ENCODE assay signal across 8 mouse cellular contexts in the genomic region with DNA sequence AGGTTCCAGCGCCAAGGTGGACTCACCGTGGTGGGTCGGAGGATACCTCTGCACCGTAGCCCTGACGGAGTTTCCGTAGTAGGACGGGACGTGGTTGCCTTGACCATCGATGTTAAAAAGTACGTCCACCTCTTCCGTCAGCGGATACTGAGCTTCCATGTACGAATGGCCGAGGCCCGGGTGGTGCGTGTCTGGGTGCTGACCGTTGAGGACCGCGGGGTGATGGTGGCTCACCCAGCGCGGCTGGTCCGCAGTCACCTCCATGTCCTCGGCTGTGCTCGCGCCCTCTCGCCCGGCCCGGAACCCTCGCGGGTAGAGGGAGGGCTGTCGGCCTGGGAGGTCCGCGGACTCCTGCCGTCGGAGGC. TPM values are rescaled to one million over a fixed set of nuclear protein-coding genes. Genes with fewer than 3 reads are reported as not detected.
DNase-seq lines count a peak whose midpoint lies in the region; ATAC-seq and TF ChIP-seq lines count a peak whose summit lies in the region.

No protein-coding gene starts in this region.

- H3K4me3 ChIP-seq in E14TG2a.4 (replicated peaks; ENCODE audit: low read length) = peak overlapping the region; percentile 76
- H3K4me3 ChIP-seq in limb, embryonic 13.5 days = peak overlapping the region; percentile 48

- H3K4me2 ChIP-seq in limb, embryonic 13.5 days (replicated peaks) = peak overlapping the region; percentile 77

- peaks cover 72% of the 10 kb centered on the region for H3K4me1 ChIP-seq in E14TG2a.4 (replicated peaks; ENCODE audit: low read depth, low read length)
- peaks cover 55% of the 10 kb centered on the region for H3K4me1 ChIP-seq in limb, embryonic 13.5 days

- ATAC-seq in granulocyte monocyte progenitor cell, adult 5-6 weeks (replicated peaks; ENCODE audit: poor library complexity, severe bottlenecking) = peak; percentile 15
- ATAC-seq in limb, embryonic 13.5 days (ENCODE audit: low FRiP score, low read depth) = no peak

- peak; percentile 22 to 40 for DNase-seq in cerebellum, postnatal 25 days
- DNase-seq in cerebellum, adult 18-20 months = no peak
- peak; percentile 45 for DNase-seq in retina, embryonic 14.5 days (ENCODE audit: low spot score)
- DNase-seq in layer of hippocampus, adult 9-10 months (ENCODE audit: low spot score) = no peak
- no peak for DNase-seq in layer of hippocampus, adult 11-12 months (ENCODE audit: low spot score)

- TF ChIP-seq CTCF in E14TG2a.4 (conservative IDR thresholded peaks at IDR 0.05; ENCODE audit: low read length) = no peak

- no peaks in the 10 kb centered on the region for H3K9me3 ChIP-seq in E14TG2a.4 (ENCODE audit: low read length)
- H3K9me3 ChIP-seq in limb, embryonic 13.5 days = no peaks in the 10 kb centered on the region

- H3K36me3 ChIP-seq in E14TG2a.4 (ENCODE audit: insufficient read depth, low read length) = no peaks in the 10 kb centered on the region
- H3K36me3 ChIP-seq in limb, embryonic 13.5 days = no peaks in the 10 kb centered on the region

- no peak overlapping the region for H3K27ac ChIP-seq in limb, embryonic 13.5 days

- H3K9ac ChIP-seq in limb, embryonic 13.5 days = peak overlapping the region; percentile 48

- H3K27me3 ChIP-seq in E14TG2a.4 (ENCODE audit: insufficient read depth, low read length) = peaks cover 98% of the 10 kb centered on the region
- H3K27me3 ChIP-seq in limb, embryonic 13.5 days = peaks cover 98% of the 10 kb centered on the region

- WGBS in limb, embryonic 13.5 days = under 1% methylated on average over 35 of the region's 35 CpGs

RNA-seq across cellular contexts. Expression of gene 4930412O13Rik, which starts 3.7 kb away (rescaled TPM):
- total RNA-seq in granulocyte monocyte progenitor cell, adult 5-6 weeks (2014; fragmentation: Nextera tagmentation) = not detected in 2 replicates
- total RNA-seq in granulocyte monocyte progenitor cell, adult 5-6 weeks (2017) = not detected in 2 replicates
- 0.23 TPM in 1 of 2 replicates, not detected in the other for polyA plus RNA-seq in limb, embryonic 13.5 days (2015; fragmentation: Nextera tagmentation; extraction: Ambion mirVana)

RNA-seq across cellular contexts. Expression of gene 9230102O04Rik, which starts 12.0 kb away (rescaled TPM):
- not detected in 2 replicates for total RNA-seq in granulocyte monocyte progenitor cell, adult 5-6 weeks (2014; fragmentation: Nextera tagmentation)
- not detected in 2 replicates for total RNA-seq in granulocyte monocyte progenitor cell, adult 5-6 weeks (2017)
- polyA plus RNA-seq in limb, embryonic 13.5 days (2015; fragmentation: Nextera tagmentation; extraction: Ambion mirVana) = not detected in 2 replicates

RNA-seq across cellular contexts. Expression of gene Gata3, which starts 12.5 kb away (rescaled TPM):
- 17.0 TPM in 1 of 2 replicates, not detected in the other for total RNA-seq in granulocyte monocyte progenitor cell, adult 5-6 weeks (2014; fragmentation: Nextera tagmentation)
- total RNA-seq in granulocyte monocyte progenitor cell, adult 5-6 weeks (2017) = not detected in 2 replicates
- 7.8 and 8.9 TPM in 2 replicates for polyA plus RNA-seq in limb, embryonic 13.5 days (2015; fragmentation: Nextera tagmentation; extraction: Ambion mirVana)

Comparison
In these comparisons a context has a peak if more than half of its experiments do, and no peak if none do; other contexts are left out.
1. DNase-seq: peak in cerebellum, postnatal 25 days (2 of 2) and retina, embryonic 14.5 days (single experiment); none in cerebellum, adult 18-20 months (0 of 2), layer of hippocampus, adult 9-10 months (single experiment) and layer of hippocampus, adult 11-12 months (single experiment).